Mouse (Mus musculus) midbrain, embryonic 12.5 days (tissue): ENCODE data around the gene Tas2r135. TPM values are rescaled to one million over a fixed set of nuclear protein-coding genes. Genes with fewer than 3 reads are reported as not detected.

Source experiments
- polyA plus RNA-seq: library from polyadenylated mRNA; unstranded; fragments of >200 nt; fragmentation: Nextera tagmentation; extraction: Ambion mirVana; gene quantifications from 2 replicates; pipeline ENCODE4 v1.2.1, GENCODE M21; 2016

Tas2r135 gene
- polyA plus RNA-seq, 1 experiment from 2014 or later: not detected

Other genes with a start within 250 kb of the Tas2r135 start
- not detected in 2 replicates for gene Tas2r144, start 190.1 kb upstream of the Tas2r135 start, polyA plus RNA-seq
- gene Gstk1, start 159.5 kb upstream of the Tas2r135 start, polyA plus RNA-seq: 10.4 and 11.4 TPM in 2 replicates
- 0.26 TPM in 1 of 2 replicates, not detected in the other for gene Tmem139, start 143.5 kb upstream of the Tas2r135 start, polyA plus RNA-seq
- 76.0 and 79.5 TPM in 2 replicates for gene Casp2, start 140.4 kb upstream of the Tas2r135 start, polyA plus RNA-seq
- gene Clcn1, start 118.7 kb upstream of the Tas2r135 start, polyA plus RNA-seq: 1.3 and 1.8 TPM in 2 replicates
- gene Fam131b, start 80.8 kb upstream of the Tas2r135 start, polyA plus RNA-seq: 4.2 and 4.9 TPM in 2 replicates
- gene Zyx, start 55.8 kb upstream of the Tas2r135 start, polyA plus RNA-seq: 66.7 and 71.5 TPM in 2 replicates
- 0.81 and 1.3 TPM in 2 replicates for gene Epha1, start 32.2 kb upstream of the Tas2r135 start, polyA plus RNA-seq
- not detected in 2 replicates for gene Tas2r143, start 5.2 kb upstream of the Tas2r135 start, polyA plus RNA-seq
- not detected in 2 replicates for gene Tas2r126, start 29.1 kb downstream of the Tas2r135 start, polyA plus RNA-seq
- gene Olfr458, start 59.8 kb downstream of the Tas2r135 start, polyA plus RNA-seq: not detected in 2 replicates
- not detected in 2 replicates for gene Olfr457, start 70.9 kb downstream of the Tas2r135 start, polyA plus RNA-seq
- gene Olfr456, start 81.8 kb downstream of the Tas2r135 start, polyA plus RNA-seq: not detected in 2 replicates
- gene Olfr455, start 142.2 kb downstream of the Tas2r135 start, polyA plus RNA-seq: not detected in 2 replicates
- gene Tcaf3, start 192.3 kb downstream of the Tas2r135 start, polyA plus RNA-seq: not detected in 2 replicates
- gene Tcaf2, start 239.8 kb downstream of the Tas2r135 start, polyA plus RNA-seq: 3.2 TPM in 2 replicates